Mouse (Mus musculus) kidney, postnatal 0 days (tissue): Measurements from ENCODE around the gene Ostm1. TPM values are rescaled to one million over a fixed set of nuclear protein-coding genes. Genes with fewer than 3 reads are reported as not detected.
A peak's percentile ranks its signal among the peaks of the same experiment; 100 is the strongest.

ENCODE experiments used
- ATAC-seq: fragments of 200-750 bp; cut with Nextera tagmentation; replicated peaks from 2 replicates; pipeline ENCODE4 v1.8.0; 2017; ENCODE audit warnings: low read depth, moderate number of reproducible peaks, moderate TSS enrichment, moderate library complexity; ENCODE audit not compliant: low FRiP score
- DNase-seq: peaks from one replicate; pipeline ENCODE4 v3.0.0-alpha.2; 2016; ENCODE audit warnings: low spot score
- H3K27ac ChIP-seq: fragments of 300-500 bp; sonication (generic); 2 replicates; pipeline ENCODE4 v1.5.1; 2014; ENCODE audit warnings: mild to moderate bottlenecking
- H3K27me3 ChIP-seq: fragments of 300-500 bp; sonication (generic); 2 replicates; pipeline ENCODE4 v1.6.1; 2014; ENCODE audit warnings: low read length, mixed read lengths; ENCODE audit not compliant: insufficient read depth
- H3K36me3 ChIP-seq: fragments of 300-500 bp; sonication (generic); 2 replicates; pipeline ENCODE4 v1.6.1; 2014; ENCODE audit warnings: low read length, mixed read lengths; ENCODE audit not compliant: insufficient read depth
- H3K4me1 ChIP-seq: fragments of 300-500 bp; sonication (generic); replicated peaks from 2 replicates; pipeline ENCODE4 v1.6.1; 2014; ENCODE audit warnings: antibody characterized with exemption, low read length, mixed read lengths; ENCODE audit not compliant: insufficient read depth
- H3K4me2 ChIP-seq: fragments of 300-500 bp; sonication (generic); 2 replicates; pipeline ENCODE4 v1.6.1; 2014; ENCODE audit warnings: mild to moderate bottlenecking, low read length, moderate library complexity, mixed read lengths
- H3K4me3 ChIP-seq: fragments of 300-500 bp; sonication (generic); replicated peaks from 2 replicates; pipeline ENCODE4 v1.5.1; 2014; ENCODE audit warnings: low read depth, low read length
- H3K9ac ChIP-seq: fragments of 300-500 bp; sonication (generic); 2 replicates; pipeline ENCODE4 v1.6.1; 2014; ENCODE audit warnings: low read depth, low read length
- H3K9me3 ChIP-seq: fragments of 300-500 bp; sonication (generic); replicated peaks from 2 replicates; pipeline ENCODE4 v1.6.1; 2016; ENCODE audit warnings: low read length, inconsistent platforms, mixed read lengths
- CTCF ChIP-seq: IDR thresholded peaks from 2 replicates; pipeline ENCODE4 v1.5.1; 2016; ENCODE audit warnings: antibody characterized with exemption, low read depth, mild to moderate bottlenecking, moderate library complexity
- WGBS: fragments of 180-500 bp; shearing (Covaris S2); extraction: QIAGEN DNeasy Blood & Tissue Kit; methylation state at CpG from one replicate; pipeline ENCODE4 v1.1.7; 2014; 5-methylcytosine and 5-hydroxymethylcytosine counted together
- polyA plus RNA-seq: library from polyadenylated mRNA; unstranded; fragments of >200 nt; fragmentation: Nextera tagmentation; extraction: Ambion mirVana; gene quantifications from 2 replicates; pipeline ENCODE4 v1.2.1, GENCODE M21; 2015

Gene Ostm1
- polyA plus RNA-seq, 1 experiment from 2014 or later = 26.6 TPM

- no peak overlapping the region for H3K9ac ChIP-seq
- H3K27ac ChIP-seq = no peak overlapping the region
- no peak for ATAC-seq
- H3K9me3 ChIP-seq = no peaks in the 10 kb centered on the region
- peaks cover 10% of the 10 kb centered on the region; the same call in 1 of the 2 replicates for H3K4me1 ChIP-seq
- peaks cover 94% of the 10 kb centered on the region for H3K27me3 ChIP-seq
- no peak for TF ChIP-seq CTCF
- under 1% methylated on average over 15 of the region's 15 CpGs for WGBS
- H3K36me3 ChIP-seq = no peaks in the 10 kb centered on the region
- no peak for DNase-seq
- no peak overlapping the region for H3K4me2 ChIP-seq
- no peak overlapping the region for H3K4me3 ChIP-seq
Observed at GRCm38 (mm10) chr10:42578281-42578675, 5.3 kb upstream of the Ostm1 start.

DNA sequence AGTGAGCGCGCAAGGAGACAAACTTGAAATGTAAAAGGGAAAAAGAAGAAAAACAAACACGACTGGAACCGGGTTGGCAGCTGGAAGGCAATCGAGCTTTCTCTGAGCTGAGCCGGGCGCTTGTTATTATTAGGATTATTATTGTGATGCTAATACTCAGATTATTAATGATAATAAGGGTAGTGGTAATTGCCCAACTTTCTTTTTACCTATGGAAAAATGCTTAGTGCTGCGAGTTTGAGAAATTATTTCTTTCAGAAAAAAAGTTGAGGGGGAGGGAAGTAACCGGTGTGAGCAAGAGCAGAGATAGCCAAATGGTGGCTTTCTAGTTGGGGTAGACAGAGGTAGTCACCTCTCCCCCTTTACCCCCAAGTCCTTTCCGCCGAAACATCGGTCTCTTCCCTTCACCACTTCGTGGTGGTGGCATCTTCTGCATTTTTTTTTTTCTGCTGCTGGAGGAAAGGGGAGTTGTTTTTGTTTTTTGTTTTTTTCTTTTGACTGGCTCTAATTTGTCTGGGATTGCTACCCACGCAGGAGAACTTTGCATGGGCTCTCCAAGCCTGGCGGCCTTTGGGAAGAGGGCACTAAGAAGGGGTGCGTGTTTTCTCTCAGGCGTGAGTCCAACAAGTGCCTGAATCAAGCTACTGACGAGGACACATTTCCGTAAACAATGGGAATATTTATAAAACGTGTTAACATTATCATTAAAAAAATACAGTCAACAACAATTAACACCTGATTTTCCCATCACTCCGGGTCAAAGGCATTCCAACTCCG lies 4.7 kb upstream of the Ostm1 start:
- 3% methylated on average over 22 of the region's 22 CpGs for WGBS
- DNase-seq = no peak
- Histone ChIP-seq H3K9me3 (no peaks in the 10 kb centered on the region), H3K4me1 (peaks cover 10% of the 10 kb centered on the region; the same call in 1 of the 2 replicates), H3K27ac (no peak overlapping the region), H3K4me3 (no peak overlapping the region), H3K27me3 (peaks cover 94% of the 10 kb centered on the region), H3K36me3 (no peaks in the 10 kb centered on the region), H3K9ac (no peak overlapping the region), H3K4me2 (peak overlapping the region; percentile 31; the same call in 1 of the 2 replicates)
- ATAC-seq = no peak
- TF ChIP-seq CTCF = no peak

DNA sequence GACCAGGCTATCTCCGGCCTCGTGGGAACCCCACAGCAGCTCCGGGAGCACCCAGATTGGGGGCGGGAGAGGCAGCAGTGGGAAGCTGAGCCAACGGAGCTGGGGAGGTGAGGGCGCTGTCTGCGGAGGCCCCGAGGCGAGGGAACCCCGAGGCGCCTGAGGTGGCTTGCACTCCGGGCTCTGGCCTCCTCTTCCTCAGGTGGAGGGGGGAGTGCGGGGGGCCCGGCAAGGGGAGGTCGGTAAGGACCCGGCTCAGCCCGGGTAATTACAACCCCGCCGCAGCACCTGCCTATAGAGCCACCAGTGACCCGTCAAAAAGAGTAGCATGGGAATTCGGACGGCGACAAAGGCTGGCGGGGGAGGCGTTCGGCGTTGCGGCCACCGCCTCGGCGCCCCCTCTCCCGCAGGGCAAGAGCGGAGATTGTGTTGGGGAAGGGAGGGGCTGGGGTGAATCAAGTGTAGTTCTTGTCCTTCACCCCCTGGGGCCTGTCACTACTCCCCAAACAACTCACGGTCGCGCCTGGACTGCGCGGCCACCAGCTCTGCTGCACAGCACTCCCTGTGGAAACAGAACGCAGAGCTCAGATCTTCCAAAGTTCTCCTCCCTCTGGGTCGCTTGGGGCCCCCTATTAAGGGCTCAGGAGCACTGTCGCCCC lies 4.0 kb upstream of the Ostm1 start:
- Histone ChIP-seq H3K9me3 (no peaks in the 10 kb centered on the region), H3K4me1 (peaks cover 10% of the 10 kb centered on the region; the same call in 1 of the 2 replicates), H3K27me3 (peaks cover 94% of the 10 kb centered on the region), H3K27ac (no peak overlapping the region), H3K9ac (no peak overlapping the region), H3K4me2 (peak overlapping the region; percentile 31), H3K4me3 (no peak overlapping the region), H3K36me3 (no peaks in the 10 kb centered on the region)
- under 1% methylated on average over 39 of the region's 41 CpGs for WGBS
- DNase-seq = no peak
- ATAC-seq = no peak
- no peak for TF ChIP-seq CTCF

- TF ChIP-seq CTCF = no peak
- DNase-seq (no peak), ATAC-seq (no peak)
- H3K4me1 ChIP-seq = peaks cover 10% of the 10 kb centered on the region; the same call in 1 of the 2 replicates
- peaks cover 94% of the 10 kb centered on the region for H3K27me3 ChIP-seq
- H3K27ac ChIP-seq = no peak overlapping the region
- H3K4me3 ChIP-seq = no peak overlapping the region
- no peaks in the 10 kb centered on the region for H3K36me3 ChIP-seq
- peak overlapping the region; percentile 31 for H3K4me2 ChIP-seq
- H3K9me3 ChIP-seq = no peaks in the 10 kb centered on the region
- H3K9ac ChIP-seq = no peak overlapping the region
- WGBS = under 1% methylated on average over 29 of the region's 29 CpGs
Observed at GRCm38 (mm10) chr10:42580131-42580950, 3.3 kb upstream of the Ostm1 start.

GRCm38 (mm10) chr10:42580951-42581277 lies 2.7 kb upstream of the Ostm1 start:
- 6% methylated on average over 7 of the region's 7 CpGs for WGBS
- Histone ChIP-seq H3K4me3 (no peak overlapping the region), H3K36me3 (no peaks in the 10 kb centered on the region), H3K27me3 (peaks cover 94% of the 10 kb centered on the region), H3K4me2 (no peak overlapping the region), H3K9me3 (no peaks in the 10 kb centered on the region), H3K4me1 (peaks cover 10% of the 10 kb centered on the region; the same call in 1 of the 2 replicates), H3K27ac (no peak overlapping the region), H3K9ac (no peak overlapping the region)
- no peak for TF ChIP-seq CTCF
- DNase-seq (no peak), ATAC-seq (no peak)
